In genomic region chrX:102660712-102661111, GRCm38 (mm10) we compare ENCODE assay signal across 10 mouse cellular contexts. TPM values are rescaled to one million over a fixed set of nuclear protein-coding genes. Genes with fewer than 3 reads are reported as not detected.
A peak's percentile ranks its signal among the peaks of the same experiment; 100 is the strongest.
DNase-seq lines count a peak whose midpoint lies in the region; ATAC-seq and TF ChIP-seq lines count a peak whose summit lies in the region.
"Had no signal": no experiment of that assay in that cellular context is flagged by ENCODE, and none has a peak within 500 bp of the region (broad histone marks: within the 10 kb centered on the region; RNA-seq: fewer than 3 reads in every experiment).

No protein-coding gene starts in this region.

- TF ChIP-seq CTCF in liver, embryonic 14.5 days (IDR thresholded peaks at IDR 0.05; ENCODE audit: low read depth): peak; percentile 21; the same call in 1 of the 2 replicates
- TF ChIP-seq CTCF in brain, embryonic 14.5 days (IDR thresholded peaks at IDR 0.05; ENCODE audit: borderline replicate concordance, extremely low read depth, insufficient read depth, insufficient read length): peak; percentile 24; the same call in 1 of the 2 replicates

- WGBS in liver, embryonic 14.5 days (ENCODE audit: insufficient replicate concordance): 10% methylated on average over 3 of the region's 3 CpGs
- 11% methylated on average over 3 of the region's 3 CpGs for WGBS in liver, embryonic 12.5 days (ENCODE audit: insufficient replicate concordance)

- H3K4me2 ChIP-seq in liver, embryonic 14.5 days (ENCODE audit: low read depth): no peak overlapping the region
- no peak overlapping the region for H3K4me2 ChIP-seq in liver, embryonic 12.5 days
- H3K4me2 ChIP-seq: stomach, embryonic 15.5 days had no signal

- no peaks in the 10 kb centered on the region for H3K36me3 ChIP-seq in liver, embryonic 14.5 days (replicated peaks; ENCODE audit: control insufficient read depth, insufficient read depth, low read depth)
- no peaks in the 10 kb centered on the region for H3K36me3 ChIP-seq in liver, embryonic 12.5 days
- H3K36me3 ChIP-seq: stomach, embryonic 15.5 days had no signal

- TF ChIP-seq POLR2A in brain, embryonic 14.5 days (IDR thresholded peaks at IDR 0.05; ENCODE audit: borderline replicate concordance, extremely low read depth, insufficient read depth, insufficient read length, poor library complexity, severe bottlenecking): no peak

- peak; percentile 8 to 33 for DNase-seq in frontal cortex, postnatal 36 days (ENCODE audit: low spot score in 2 of 2)
- no peak for DNase-seq in frontal cortex, postnatal 25 days (ENCODE audit: low spot score in 2 of 2)
- DNase-seq in liver, embryonic 14.5 days (ENCODE audit: low read depth in 3 of 3, low spot score in 3 of 3): no peak
- peak; percentile 1 for DNase-seq in brain, embryonic 14.5 days (ENCODE audit: low read depth)
- DNase-seq in lung, postnatal 10 days: peak; percentile 33
- no peak for DNase-seq in neural tube, embryonic 10.5 days (ENCODE audit: extremely low spot score, low spot score)

- ATAC-seq in liver, embryonic 14.5 days (ENCODE audit: insufficient read depth): no peak
- ATAC-seq in liver, embryonic 12.5 days: no peak
- ATAC-seq in erythroblast, adult 5-6 weeks (replicated peaks; ENCODE audit: low FRiP score, poor library complexity, severe bottlenecking): no peak

- no peaks in the 10 kb centered on the region for H3K27me3 ChIP-seq in liver, embryonic 14.5 days (ENCODE audit: control insufficient read depth, insufficient read depth, low read length)
- no peaks in the 10 kb centered on the region for H3K27me3 ChIP-seq in liver, embryonic 12.5 days (replicated peaks)
- H3K27me3 ChIP-seq: stomach, embryonic 15.5 days had no signal

- TF ChIP-seq EP300 in liver, embryonic 14.5 days (IDR thresholded peaks at IDR 0.05; ENCODE audit: low read depth): no peak

- no peak overlapping the region for H3K27ac ChIP-seq in liver, embryonic 14.5 days
- H3K27ac ChIP-seq in liver, embryonic 12.5 days: no peak overlapping the region
- H3K27ac ChIP-seq: stomach, embryonic 15.5 days had no signal

- H3K9me3 ChIP-seq in liver, embryonic 14.5 days (ENCODE audit: control insufficient read depth, low read length): no peaks in the 10 kb centered on the region
- no peaks in the 10 kb centered on the region for H3K9me3 ChIP-seq in liver, embryonic 12.5 days (replicated peaks)
- H3K9me3 ChIP-seq: stomach, embryonic 15.5 days had no signal

- no peak overlapping the region for H3K4me3 ChIP-seq in liver, embryonic 14.5 days (ENCODE audit: insufficient read depth in 1 of 2, low read depth in 2 of 2, low read length in 2 of 2)
- no peak overlapping the region for H3K4me3 ChIP-seq in liver, embryonic 12.5 days
- H3K4me3 ChIP-seq: stomach, embryonic 15.5 days had no signal

- no peaks in the 10 kb centered on the region for H3K4me1 ChIP-seq in liver, embryonic 14.5 days (replicated peaks; ENCODE audit: control insufficient read depth in 2 of 2, insufficient read depth in 2 of 2, low read length in 1 of 2)
- no peaks in the 10 kb centered on the region for H3K4me1 ChIP-seq in liver, embryonic 12.5 days
- H3K4me1 ChIP-seq: stomach, embryonic 15.5 days had no signal

- no peak overlapping the region for H3K9ac ChIP-seq in liver, embryonic 14.5 days (replicated peaks)
- H3K9ac ChIP-seq in liver, embryonic 12.5 days: no peak overlapping the region
- H3K9ac ChIP-seq: stomach, embryonic 15.5 days had no signal

RNA-seq across cellular contexts. Expression of gene Phka1, which starts 16.7 kb away (rescaled TPM):
- 0.65 and 0.84 TPM in 2 replicates for polyA plus RNA-seq in liver, embryonic 14.5 days (2012; rRNA removed)
- polyA plus RNA-seq in liver, embryonic 14.5 days (2014; fragmentation: Nextera tagmentation; extraction: Ambion mirVana): 0.57 and 0.72 TPM in 2 replicates
- 2.1 TPM in 2 replicates for polyA plus RNA-seq in liver, embryonic 12.5 days (2016; fragmentation: Nextera tagmentation; extraction: Ambion mirVana)
- 7.4 and 7.9 TPM in 2 replicates for polyA plus RNA-seq in brain, embryonic 14.5 days (2012; rRNA removed)
- 0.38 and 2.1 TPM in 2 replicates for total RNA-seq in erythroblast, adult 5-6 weeks (2015; ENCODE audit: low replicate concordance)
- 1.4 TPM in 2 replicates for total RNA-seq in erythroblast, adult 5-6 weeks (2017; ENCODE audit: low replicate concordance)

RNA-seq across cellular contexts. Expression of gene Gm3880, which starts 26.1 kb away (rescaled TPM):
- not detected in 2 replicates for polyA plus RNA-seq in liver, embryonic 14.5 days (2012; rRNA removed)
- polyA plus RNA-seq in liver, embryonic 14.5 days (2014; fragmentation: Nextera tagmentation; extraction: Ambion mirVana): not detected in 2 replicates
- polyA plus RNA-seq in liver, embryonic 12.5 days (2016; fragmentation: Nextera tagmentation; extraction: Ambion mirVana): not detected in 2 replicates
- polyA plus RNA-seq in brain, embryonic 14.5 days (2012; rRNA removed): not detected in 2 replicates
- total RNA-seq in erythroblast, adult 5-6 weeks (2015; ENCODE audit: low replicate concordance): not detected in 2 replicates
- total RNA-seq in erythroblast, adult 5-6 weeks (2017; ENCODE audit: low replicate concordance): not detected in 2 replicates
- total RNA-seq: layer of hippocampus, postnatal 14 days had no signal
- polyA plus RNA-seq: stomach, embryonic 15.5 days had no signal

RNA-seq across cellular contexts. Expression of gene Gm9112, which starts 46.7 kb away (rescaled TPM):
- polyA plus RNA-seq in liver, embryonic 14.5 days (2012; rRNA removed): not detected in 2 replicates
- polyA plus RNA-seq in liver, embryonic 14.5 days (2014; fragmentation: Nextera tagmentation; extraction: Ambion mirVana): not detected in 2 replicates
- not detected in 2 replicates for polyA plus RNA-seq in liver, embryonic 12.5 days (2016; fragmentation: Nextera tagmentation; extraction: Ambion mirVana)
- not detected in 2 replicates for polyA plus RNA-seq in brain, embryonic 14.5 days (2012; rRNA removed)
- total RNA-seq in erythroblast, adult 5-6 weeks (2015; ENCODE audit: low replicate concordance): not detected in 2 replicates
- total RNA-seq in erythroblast, adult 5-6 weeks (2017; ENCODE audit: low replicate concordance): not detected in 2 replicates
- total RNA-seq: layer of hippocampus, postnatal 14 days had no signal
- polyA plus RNA-seq: stomach, embryonic 15.5 days had no signal

RNA-seq across cellular contexts. Expression of gene Dmrtc1b, which starts 47.0 kb away (rescaled TPM):
- polyA plus RNA-seq in liver, embryonic 14.5 days (2012; rRNA removed): not detected in 2 replicates
- not detected in 2 replicates for polyA plus RNA-seq in liver, embryonic 14.5 days (2014; fragmentation: Nextera tagmentation; extraction: Ambion mirVana)
- polyA plus RNA-seq in liver, embryonic 12.5 days (2016; fragmentation: Nextera tagmentation; extraction: Ambion mirVana): not detected in 2 replicates
- polyA plus RNA-seq in brain, embryonic 14.5 days (2012; rRNA removed): not detected in 2 replicates
- not detected in 2 replicates for total RNA-seq in erythroblast, adult 5-6 weeks (2015; ENCODE audit: low replicate concordance)
- total RNA-seq in erythroblast, adult 5-6 weeks (2017; ENCODE audit: low replicate concordance): not detected in 2 replicates
- total RNA-seq: layer of hippocampus, postnatal 14 days had no signal
- polyA plus RNA-seq: stomach, embryonic 15.5 days had no signal

Comparison
In these comparisons a context has a peak if more than half of its experiments do, and no peak if none do; other contexts are left out.
1. DNase-seq: peak in frontal cortex, postnatal 36 days (2 of 2), brain, embryonic 14.5 days (single experiment) and lung, postnatal 10 days (single experiment); none in frontal cortex, postnatal 25 days (0 of 2), liver, embryonic 14.5 days (0 of 3) and neural tube, embryonic 10.5 days (single experiment).